Comparison of ENCODE assay signal across 13 mouse cellular contexts in genomic region chr3:99791316-99791715, GRCm38 (mm10).
DNase-seq lines count a peak whose midpoint lies in the region; ATAC-seq and TF ChIP-seq lines count a peak whose summit lies in the region.
"Had no signal": no experiment of that assay in that cellular context is flagged by ENCODE, and none has a peak within 500 bp of the region (broad histone marks: within the 10 kb centered on the region; RNA-seq: fewer than 3 reads in every experiment).

No protein-coding gene starts in this region.

- 34% methylated on average over 6 of the region's 6 CpGs for WGBS in hindbrain, postnatal 0 days
- 45% methylated on average over 6 of the region's 6 CpGs for WGBS in hindbrain, embryonic 14.5 days
- WGBS in kidney, embryonic 14.5 days, result 44% methylated on average over 6 of the region's 6 CpGs

- H3K36me3 ChIP-seq in hindbrain, postnatal 0 days (ENCODE audit: insufficient read depth, low read length), result no peaks in the 10 kb centered on the region
- no peaks in the 10 kb centered on the region for H3K36me3 ChIP-seq in hindbrain, embryonic 14.5 days (replicated peaks; ENCODE audit: control insufficient read depth, insufficient read depth)
- no peaks in the 10 kb centered on the region for H3K36me3 ChIP-seq in kidney, embryonic 14.5 days (ENCODE audit: control insufficient read depth, insufficient read depth, low read length)
- H3K36me3 ChIP-seq: liver, embryonic 12.5 days had no signal

- no peak for ATAC-seq in hindbrain, postnatal 0 days
- no peak for ATAC-seq in hindbrain, embryonic 14.5 days (ENCODE audit: low FRiP score)
- ATAC-seq in kidney, embryonic 14.5 days (ENCODE audit: low FRiP score, low TSS enrichment), result peak; percentile 81; the same call in 1 of the 2 replicates
- ATAC-seq: forebrain, embryonic 13.5 days; liver, embryonic 12.5 days had no signal

- intact Hi-C loops in gastrocnemius, adult 2 months (cut with DNase I), result loop anchor here (5.0 kb wide), 1 partner anchor 44 kb away; no protein-coding TSS in a partner anchor

- no peaks in the 10 kb centered on the region for H3K27me3 ChIP-seq in hindbrain, postnatal 0 days (ENCODE audit: insufficient read depth, low read length)
- H3K27me3 ChIP-seq in hindbrain, embryonic 14.5 days (ENCODE audit: control insufficient read depth, insufficient read depth, low read length), result no peaks in the 10 kb centered on the region
- no peaks in the 10 kb centered on the region for H3K27me3 ChIP-seq in kidney, embryonic 14.5 days (ENCODE audit: control insufficient read depth, insufficient read depth, low read length)
- H3K27me3 ChIP-seq: forebrain, embryonic 13.5 days; liver, embryonic 12.5 days had no signal

- TF ChIP-seq CTCF in hindbrain, postnatal 0 days (IDR thresholded peaks at IDR 0.05; ENCODE audit: low read depth), result no peak
- no peak for TF ChIP-seq CTCF in gastrocnemius, adult 2 months (IDR thresholded peaks at IDR 0.05)

- H3K4me3 ChIP-seq in hindbrain, postnatal 0 days (ENCODE audit: low read length), result no peak overlapping the region
- no peak overlapping the region for H3K4me3 ChIP-seq in hindbrain, embryonic 14.5 days (replicated peaks; ENCODE audit: low read length)
- no peak overlapping the region for H3K4me3 ChIP-seq in kidney, embryonic 14.5 days (ENCODE audit: low read length)
- no peak overlapping the region for H3K4me3 ChIP-seq in gastrocnemius, adult 2 months
- H3K4me3 ChIP-seq: forebrain, embryonic 13.5 days; liver, embryonic 12.5 days had no signal

- H3K9ac ChIP-seq in hindbrain, postnatal 0 days (replicated peaks; ENCODE audit: low read length), result no peak overlapping the region
- H3K9ac ChIP-seq in hindbrain, embryonic 14.5 days, result no peak overlapping the region
- H3K9ac ChIP-seq in kidney, embryonic 14.5 days (ENCODE audit: low read depth, low read length), result no peak overlapping the region
- H3K9ac ChIP-seq: forebrain, embryonic 13.5 days; liver, embryonic 12.5 days had no signal

- peak; percentile 9 for DNase-seq in hindbrain, postnatal 0 days (ENCODE audit: low spot score)
- no peak for DNase-seq in hindbrain, embryonic 14.5 days (ENCODE audit: low spot score)
- DNase-seq in kidney, adult 11 months, result peak; percentile 71
- DNase-seq in kidney, postnatal 4 days, result peak; percentile 43 to 66
- DNase-seq in Muller cell, postnatal 12 days (ENCODE audit: inconsistent ontology term), result no peak
- no peak for DNase-seq in gastrocnemius, adult 2 months
- DNase-seq: cerebellum, adult 9-11 months; lung, postnatal 14 days; spleen, adult 18-20 months; thymus, adult 18-20 months had no signal

- no peak overlapping the region for H3K27ac ChIP-seq in hindbrain, postnatal 0 days
- no peak overlapping the region for H3K27ac ChIP-seq in hindbrain, embryonic 14.5 days
- H3K27ac ChIP-seq in kidney, embryonic 14.5 days (ENCODE audit: low read depth, low read length), result no peak overlapping the region
- no peak overlapping the region for H3K27ac ChIP-seq in gastrocnemius, adult 2 months
- H3K27ac ChIP-seq: forebrain, embryonic 13.5 days; liver, embryonic 12.5 days had no signal

- H3K9me3 ChIP-seq in hindbrain, postnatal 0 days (ENCODE audit: low read length), result no peaks in the 10 kb centered on the region
- H3K9me3 ChIP-seq in hindbrain, embryonic 14.5 days (ENCODE audit: control insufficient read depth, low read length), result no peaks in the 10 kb centered on the region
- no peaks in the 10 kb centered on the region for H3K9me3 ChIP-seq in kidney, embryonic 14.5 days (ENCODE audit: control insufficient read depth, low read length)
- H3K9me3 ChIP-seq: forebrain, embryonic 13.5 days; liver, embryonic 12.5 days had no signal

- H3K4me2 ChIP-seq in hindbrain, postnatal 0 days (ENCODE audit: low read depth, low read length), result no peak overlapping the region
- H3K4me2 ChIP-seq in hindbrain, embryonic 14.5 days (replicated peaks), result no peak overlapping the region
- no peak overlapping the region for H3K4me2 ChIP-seq in kidney, embryonic 14.5 days (replicated peaks; ENCODE audit: low read depth, low read length)
- H3K4me2 ChIP-seq: forebrain, embryonic 13.5 days; liver, embryonic 12.5 days had no signal

- H3K4me1 ChIP-seq in hindbrain, postnatal 0 days (ENCODE audit: insufficient read depth, low read length), result no peaks in the 10 kb centered on the region
- no peaks in the 10 kb centered on the region for H3K4me1 ChIP-seq in hindbrain, embryonic 14.5 days (replicated peaks; ENCODE audit: control insufficient read depth, insufficient read depth, low read length)
- H3K4me1 ChIP-seq in kidney, embryonic 14.5 days (ENCODE audit: control insufficient read depth, insufficient read depth, low read length), result no peaks in the 10 kb centered on the region
- H3K4me1 ChIP-seq: forebrain, embryonic 13.5 days; liver, embryonic 12.5 days had no signal

Comparison
In these comparisons a context has a peak if more than half of its experiments do, and no peak if none do; other contexts are left out.
1. DNase-seq: peak in hindbrain, postnatal 0 days (single experiment), kidney, adult 11 months (single experiment) and kidney, postnatal 4 days (2 of 2); none in hindbrain, embryonic 14.5 days (single experiment), Muller cell, postnatal 12 days (single experiment) and gastrocnemius, adult 2 months (single experiment).